Mouse (Mus musculus) left cerebral cortex, postnatal 4 days (tissue): ENCODE measurements around the gene Agfg2. TPM values are rescaled to one million over a fixed set of nuclear protein-coding genes. Genes with fewer than 3 reads are reported as not detected.

Experiments
- DNase-seq: peaks from one replicate; pipeline ENCODE4 v3.0.0-alpha.2; 2022
- intact Hi-C: fragments of 180-260 bp; cut with DNase I; formaldehyde crosslinking; loops from one replicate; pipeline ENCODE4 v1.15.1; 2025
- total RNA-seq, 2 experiments: library from RNA; stranded (reverse); gene quantifications; 2 replicates each; pipeline ENCODE4 v1.2.3; 2021

Agfg2 gene
- total RNA-seq, 2 experiments from 2014 or later, result 23.9 to 24.7 TPM

GRCm38 (mm10) chr5:137683388-137684293 is 885 bp downstream of the Agfg2 start:
- intact Hi-C loops, result no loop called here
- peak; percentile 40 for DNase-seq

GRCm38 (mm10) chr5:137682526-137682925 is 2.0 kb downstream of the Agfg2 start:
- DNase-seq, result no peak
- intact Hi-C loops, result no loop called here

GRCm38 (mm10) chr5:137679726-137680125 is 4.8 kb downstream of the Agfg2 start:
- intact Hi-C loops, result no loop called here

GRCm38 (mm10) chr5:137678736-137679135 is 5.8 kb downstream of the Agfg2 start:
- DNase-seq, result no peak
- intact Hi-C loops, result no loop called here

More at GRCm38 (mm10) chr5:137679726-137680125, 4.8 kb downstream of the Agfg2 start:
- DNase-seq, result no peak

DNA sequence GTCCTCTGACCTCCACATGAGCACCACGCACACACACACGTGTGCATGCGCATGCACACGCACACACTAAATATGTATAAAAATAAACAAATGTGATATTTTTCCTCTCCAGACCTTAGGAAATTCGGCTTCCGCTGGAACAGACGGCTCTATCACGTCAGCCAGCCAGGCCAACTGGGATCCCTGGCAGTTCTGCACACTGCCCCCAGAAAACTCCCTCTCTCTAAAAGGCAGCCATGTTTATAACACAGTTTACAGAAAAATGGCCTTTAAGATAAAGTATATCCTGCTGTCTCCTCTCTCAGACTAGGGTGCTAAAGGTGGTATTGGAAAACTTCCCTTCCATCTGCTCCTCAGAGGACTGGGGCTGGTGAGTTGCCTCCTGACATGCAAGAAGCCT is 6.7 kb downstream of the Agfg2 start:
- no peak for DNase-seq
- intact Hi-C loops, result no loop called here

DNA sequence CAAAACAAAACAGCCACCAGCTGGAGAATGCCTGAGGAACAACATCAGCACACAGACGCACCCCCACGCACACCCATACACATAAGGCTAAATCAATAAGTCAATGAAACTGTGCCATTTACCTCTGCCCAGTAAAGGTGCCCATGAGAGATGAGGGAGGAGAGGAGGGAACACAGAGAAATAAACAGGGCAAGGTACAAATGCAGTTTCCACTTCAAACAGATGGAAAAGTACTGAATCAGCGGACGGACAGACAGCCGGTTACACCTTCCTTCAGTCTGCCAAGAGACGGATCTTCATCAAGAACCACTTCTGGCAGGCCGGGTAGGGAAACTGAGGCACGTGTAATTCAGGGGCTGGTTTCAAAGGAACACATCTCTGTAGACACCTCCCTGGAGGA is 9.7 kb downstream of the Agfg2 start:
- DNase-seq, result no peak
- intact Hi-C loops, result no loop called here

DNA sequence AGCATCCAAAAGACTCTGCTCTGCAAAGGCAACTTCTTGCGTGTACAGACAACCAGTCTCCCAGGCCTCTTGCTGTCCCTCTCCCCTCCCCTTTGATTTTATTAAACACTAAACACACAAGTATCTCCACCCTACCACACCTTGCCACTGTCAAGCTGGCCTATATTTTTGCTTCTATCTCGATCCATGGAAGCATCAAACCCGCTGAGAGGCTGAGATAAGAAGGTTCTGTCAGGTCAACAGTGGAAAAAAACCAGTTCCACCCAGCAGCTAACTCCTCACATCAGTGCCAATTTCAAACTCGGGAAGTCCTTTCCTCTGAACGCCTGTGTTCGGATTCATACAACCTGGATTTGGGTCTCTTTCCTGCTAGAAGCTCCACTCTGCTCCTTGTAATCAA is 11.5 kb downstream of the Agfg2 start:
- intact Hi-C loops, result no loop called here
- DNase-seq, result no peak

GRCm38 (mm10) chr5:137672361-137672760 is 12.2 kb downstream of the Agfg2 start:
- intact Hi-C loops, result no loop called here
- no peak for DNase-seq

- intact Hi-C loops, result no loop called here
- no peak for DNase-seq
Measured at GRCm38 (mm10) chr5:137671443-137672240, 12.9 kb downstream of the Agfg2 start.

DNA sequence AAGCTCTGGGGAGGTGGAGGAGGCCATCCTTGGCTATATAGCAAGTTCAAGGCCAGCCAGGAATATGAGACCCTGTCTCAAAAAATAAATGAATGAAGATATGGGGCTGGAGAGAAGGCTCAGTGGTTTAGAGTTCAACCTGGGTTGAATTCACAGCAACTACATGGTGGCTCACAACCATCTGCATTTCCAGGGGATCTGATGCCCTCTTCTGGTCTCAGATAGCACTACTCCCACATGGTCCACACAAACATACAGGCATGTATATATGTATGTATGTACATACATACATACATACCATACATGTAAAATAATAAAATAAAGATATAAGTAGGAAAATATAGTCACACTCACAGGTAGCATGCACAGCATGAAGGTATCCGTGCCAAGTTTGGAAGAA is 14.3 kb downstream of the Agfg2 start:
- intact Hi-C loops, result no loop called here
- no peak for DNase-seq

- peak; percentile 56 for DNase-seq
- intact Hi-C loops, result no loop called here
Measured at GRCm38 (mm10) chr5:137668971-137669370, 15.6 kb downstream of the Agfg2 start.

GRCm38 (mm10) chr5:137663057-137663456 is 21.5 kb downstream of the Agfg2 start:
- DNase-seq, result no peak
- intact Hi-C loops, result no loop called here

DNA sequence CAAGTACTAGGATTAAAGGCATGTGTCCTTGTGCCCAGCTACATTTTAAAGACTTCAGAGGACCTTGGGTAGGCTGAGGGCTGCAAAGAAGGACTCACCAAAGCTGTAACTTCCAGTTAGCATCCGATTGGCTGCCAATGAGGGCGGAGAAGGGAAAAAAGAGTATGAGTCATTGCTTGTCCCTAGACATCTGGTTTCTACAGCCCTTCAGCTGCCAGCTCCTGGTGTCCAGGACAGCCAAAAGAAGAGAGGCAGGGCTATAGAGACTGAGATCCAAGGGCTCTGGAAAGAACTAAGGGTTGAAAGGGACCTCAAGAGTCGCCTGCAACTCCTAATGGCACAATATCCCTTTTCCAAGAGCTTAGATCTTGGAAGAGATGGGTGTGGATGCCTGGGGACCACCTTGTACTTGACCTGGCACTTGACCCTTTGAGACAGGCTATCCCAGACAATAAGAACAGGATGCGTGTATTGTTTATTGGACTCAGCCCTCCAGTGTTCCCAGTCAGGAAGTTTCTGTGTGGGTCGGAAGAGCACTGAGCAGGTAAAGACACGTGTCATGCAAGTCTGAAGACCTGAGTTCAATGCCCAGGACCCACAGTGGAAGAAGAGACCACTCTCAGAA is 24.4 kb downstream of the Agfg2 start:
- DNase-seq, result no peak
- intact Hi-C loops, result no loop called here

DNA sequence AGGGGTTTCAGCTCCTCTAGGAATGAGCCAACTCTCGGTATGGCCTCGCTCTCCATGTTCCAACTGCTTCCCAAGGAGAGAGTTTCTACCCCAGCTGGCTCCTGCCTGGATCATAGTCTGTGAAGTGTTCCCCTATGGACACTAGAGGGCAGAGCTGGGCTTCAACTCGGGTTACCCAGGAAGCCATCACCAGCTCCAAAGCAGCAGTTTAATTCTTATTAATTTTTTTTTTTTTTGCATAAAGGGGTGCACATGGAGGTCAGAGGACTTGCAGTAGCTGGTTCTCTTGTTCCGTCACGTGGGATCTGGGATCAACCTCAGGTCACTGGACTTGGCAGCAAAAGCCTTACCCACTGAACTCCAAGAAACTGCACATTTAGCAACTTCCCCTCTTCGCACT is 27.5 kb downstream of the Agfg2 start:
- intact Hi-C loops, result loop anchor here (5.0 kb wide), 2 partner anchors 85 to 100 kb away; partner anchors contain the start of gene Nyap1

GRCm38 (mm10) chr5:137654746-137655145 is 29.8 kb downstream of the Agfg2 start:
- peak; percentile 38 for DNase-seq
- intact Hi-C loops, result loop anchor here (5.0 kb wide), 2 partner anchors 88 to 103 kb away; partner anchors contain the start of gene Nyap1

More for the DNA sequence above, 27.5 kb downstream of the Agfg2 start:
- peak; percentile 77 for DNase-seq

DNA sequence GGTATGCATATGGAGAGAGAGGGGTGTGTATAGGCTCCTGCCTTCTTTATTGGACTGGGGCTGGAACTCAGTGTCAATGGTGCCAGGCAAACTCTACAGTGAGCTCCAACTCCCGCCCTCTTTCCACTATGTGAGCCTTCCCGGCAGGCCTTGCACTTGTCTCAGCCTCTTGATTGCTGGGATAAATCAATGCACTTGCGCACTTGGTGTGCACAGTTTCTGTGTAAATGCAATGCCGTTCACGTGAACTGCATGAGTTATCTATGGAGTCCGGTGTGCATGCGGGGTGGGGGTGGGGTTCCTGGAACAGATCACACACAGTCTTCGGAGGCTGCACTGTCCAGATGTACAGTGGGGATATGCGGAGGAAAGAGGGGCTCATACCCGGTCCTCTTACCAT is 31.2 kb downstream of the Agfg2 start:
- intact Hi-C loops, result no loop called here
- DNase-seq, result no peak

GRCm38 (mm10) chr5:137652474-137652873 is 32.1 kb downstream of the Agfg2 start:
- intact Hi-C loops, result no loop called here
- DNase-seq, result peak; percentile 73

GRCm38 (mm10) chr5:137649669-137650571 is 34.6 kb downstream of the Agfg2 start:
- intact Hi-C loops, result no loop called here
- no peak for DNase-seq

- intact Hi-C loops, result no loop called here
- DNase-seq, result no peak
Measured at GRCm38 (mm10) chr5:137649251-137649650, 35.3 kb downstream of the Agfg2 start.
